Mouse (Mus musculus): Measurements from ENCODE around the gene Tomm7. TPM values are rescaled to one million over a fixed set of nuclear protein-coding genes. Genes with fewer than 3 reads are reported as not detected.

Tomm7 gene
- total and polyA plus RNA-seq, 3 experiments = 133 to 184 (median 142) TPM

DNA sequence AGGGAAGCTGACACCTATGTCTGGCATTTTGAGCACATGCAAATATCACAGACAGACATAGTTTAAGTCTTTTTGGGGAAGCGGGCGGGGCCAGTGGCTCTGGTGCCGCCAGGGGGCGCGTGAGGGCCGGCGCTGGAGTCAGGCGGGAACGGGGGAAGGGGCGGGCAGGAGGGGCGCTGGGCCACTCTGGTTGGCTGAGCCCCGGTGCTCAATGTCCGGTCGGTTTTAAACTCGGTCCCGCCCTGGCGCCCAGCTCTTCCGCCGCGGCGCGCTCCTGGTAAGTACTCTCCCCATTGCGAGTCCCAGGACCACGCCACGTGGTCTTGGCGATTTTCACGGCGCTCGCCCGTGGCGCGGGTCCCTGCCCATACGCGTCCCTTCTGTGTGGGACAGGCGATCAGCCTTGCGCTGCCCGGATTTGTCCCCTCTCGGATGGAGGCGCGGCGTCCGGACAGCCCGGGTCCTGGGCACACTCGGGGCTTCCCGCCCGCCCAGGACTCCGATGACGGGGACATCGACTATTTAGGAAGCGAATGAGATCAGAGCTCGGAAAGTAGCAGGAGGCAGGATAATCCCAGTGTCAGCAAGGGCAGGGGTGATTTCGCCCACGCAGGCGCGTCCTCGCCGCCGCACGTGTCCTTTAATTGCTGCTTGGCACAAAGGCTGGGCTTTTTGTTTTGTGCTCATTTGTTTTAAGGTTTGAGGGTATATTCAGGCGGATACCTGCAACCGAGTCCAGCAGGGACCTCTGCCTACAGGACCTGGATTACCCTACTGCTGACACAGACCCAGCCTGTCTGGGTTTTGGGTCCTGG is 6.6 kb upstream of the Tomm7 start (continued):
- TF ChIP-seq TBP (conservative IDR thresholded peaks at IDR 0.05; ENCODE audit: low read depth, low read length) (peak; percentile 69), GABPA (IDR thresholded peaks at IDR 0.05; ENCODE audit: insufficient replicate concordance, low read depth, low read length) (no peak), ZMIZ1 (IDR thresholded peaks at IDR 0.05; ENCODE audit: low read depth, low read length) (peak; percentile 58; the same call in 1 of the 2 replicates), NRF1 (IDR thresholded peaks at IDR 0.05; ENCODE audit: low read depth, low read length) (no peak), KAT2A (IDR thresholded peaks at IDR 0.05; ENCODE audit: insufficient replicate concordance, low read length) (0 out of 2 replicates have a peak, but pooled peaks have one; percentile 49), NELFE (IDR thresholded peaks at IDR 0.05; ENCODE audit: low read depth, low read length) (peak; percentile 84), MEF2A (IDR thresholded peaks at IDR 0.05; ENCODE audit: borderline replicate concordance, low read depth, low read length) (0 out of 2 replicates have a peak, but pooled peaks have one; percentile 60), CHD2 (IDR thresholded peaks at IDR 0.05; ENCODE audit: low read length) (no peak), MAX (IDR thresholded peaks at IDR 0.05; ENCODE audit: low read length) (peak; percentile 95), CTCF (conservative IDR thresholded peaks at IDR 0.05 in 1 of 2, IDR thresholded peaks at IDR 0.05 in 1 of 2; ENCODE audit: low read depth in 2 of 2, low read length in 2 of 2) (peak; percentile 15 to 73; a peak in 3 of 4 replicates), CHD1 (IDR thresholded peaks at IDR 0.05; ENCODE audit: low read depth, low read length) (peak; percentile 63; the same call in 1 of the 2 replicates), TCF12 (IDR thresholded peaks at IDR 0.05; ENCODE audit: low read depth, low read length) (peak; percentile 69), BHLHE40 (IDR thresholded peaks at IDR 0.05; ENCODE audit: low read depth, low read length) (peak; percentile 6; the same call in 1 of the 2 replicates), MAFK (IDR thresholded peaks at IDR 0.05; ENCODE audit: insufficient replicate concordance, low read length) (no peak), MXI1 (IDR thresholded peaks at IDR 0.05; ENCODE audit: low read depth, low read length) (peak; percentile 96), PAX5 (IDR thresholded peaks at IDR 0.05; ENCODE audit: low read length) (no peak), JUND (conservative IDR thresholded peaks at IDR 0.05; ENCODE audit: low read depth, low read length) (no peak), HCFC1 (IDR thresholded peaks at IDR 0.05; ENCODE audit: low read depth, low read length) (peak; percentile 73), ZC3H11A (IDR thresholded peaks at IDR 0.05; ENCODE audit: low read depth, low read length) (no peak), MYC (IDR thresholded peaks at IDR 0.05; ENCODE audit: low read depth, low read length) (peak; percentile 95), RAD21 (IDR thresholded peaks at IDR 0.05; ENCODE audit: low read depth, low read length) (peak; percentile 42), POLR2AphosphoS2 (IDR thresholded peaks at IDR 0.05; ENCODE audit: low read depth, low read length) (no peak), ZNF384 (IDR thresholded peaks at IDR 0.05; ENCODE audit: low read depth, low read length) (no peak)

DNA sequence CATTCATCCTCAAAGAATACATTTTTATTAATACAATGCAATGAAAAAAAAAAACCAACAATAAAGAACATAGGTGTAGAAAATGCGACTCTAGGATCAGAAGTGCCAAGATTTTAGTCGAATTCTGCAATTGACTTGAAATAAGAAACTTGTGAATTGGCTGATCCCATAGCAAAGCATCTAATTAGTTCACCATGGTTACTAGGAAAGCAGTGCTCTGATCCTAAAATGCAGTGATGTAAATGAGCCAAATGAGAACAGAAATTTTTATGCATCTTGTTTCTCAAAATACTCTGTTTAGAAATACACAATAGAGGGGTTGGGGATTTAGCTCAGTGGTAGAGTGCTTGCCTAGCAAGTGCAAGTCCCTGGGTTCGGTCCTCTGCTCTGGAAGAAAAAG is 1.2 kb upstream of the Tomm7 start:
- peaks cover 23% of the 10 kb centered on the region for H3K79me2 ChIP-seq (replicated peaks; ENCODE audit: control insufficient read depth, extremely low read depth, insufficient read depth, poor library complexity, severe bottlenecking)
- dilution Hi-C loops (cut with MboI; ENCODE audit: extremely low pct_ligation_motif_present, extremely low pct_unique_long_range_greater_than_20kb, low sequenced_read_pairs) = no loop called here

More for the DNA sequence above, 1.2 kb upstream of the Tomm7 start:
- Histone ChIP-seq H3K4me2 (ENCODE audit: insufficient read depth, low read depth, poor library complexity, severe bottlenecking) (peak overlapping the region; percentile 94; the same call in 1 of the 2 replicates), H3K27me3 (replicated peaks) (no peaks in the 10 kb centered on the region), H3K27ac (ENCODE audit: insufficient read depth, low read depth) (no peak overlapping the region), H3K36me3 (replicated peaks in 1 of 2; ENCODE audit: control insufficient read depth in 1 of 2, insufficient read depth in 1 of 2, low read length in 1 of 2) (peaks cover 11 to 15% of the 10 kb centered on the region in 2 experiments), H3K9me3 (replicated peaks; ENCODE audit: low read length) (peaks cover 5% of the 10 kb centered on the region), H3K4me3 (replicated peaks in 1 of 3; ENCODE audit: low read depth in 2 of 3, low read length in 2 of 3, poor library complexity in 1 of 3) (peak overlapping the region in 1 of 3 experiments; percentile 70), H3K4me1 (ENCODE audit: control insufficient read depth in 1 of 2, insufficient read depth in 2 of 2) (peaks cover 5 to 28% of the 10 kb centered on the region in 2 experiments), H3K9ac (ENCODE audit: insufficient read depth, low read depth) (peak overlapping the region; percentile 63)
- DNase-seq (ENCODE audit: extremely low read depth) = no peak
- in situ Hi-C loops (cut with MboI; ENCODE audit: low pct_ligation_motif_present, low pct_unique_long_range_greater_than_20kb, low sequenced_read_pairs) = no loop called here
- TF ChIP-seq TBP (conservative IDR thresholded peaks at IDR 0.05; ENCODE audit: low read depth, low read length) (no peak), CHD1 (IDR thresholded peaks at IDR 0.05; ENCODE audit: low read depth, low read length) (no peak), E2F4 (IDR thresholded peaks at IDR 0.05; ENCODE audit: insufficient replicate concordance, low read depth, low read length) (no peak), ZC3H11A (IDR thresholded peaks at IDR 0.05; ENCODE audit: low read depth, low read length) (no peak), ZMIZ1 (IDR thresholded peaks at IDR 0.05; ENCODE audit: low read depth, low read length) (no peak), MAFK (IDR thresholded peaks at IDR 0.05; ENCODE audit: insufficient replicate concordance, low read length) (no peak), NRF1 (IDR thresholded peaks at IDR 0.05; ENCODE audit: low read depth, low read length) (no peak), USF1 (IDR thresholded peaks at IDR 0.05; ENCODE audit: low read depth, low read length) (no peak), JUND (conservative IDR thresholded peaks at IDR 0.05; ENCODE audit: low read depth, low read length) (no peak), BHLHE40 (IDR thresholded peaks at IDR 0.05; ENCODE audit: low read depth, low read length) (no peak)

Data from CH12.LX (cell line).